Mouse (Mus musculus) cerebellum, adult 9-11 months (tissue): ENCODE measurements around the gene Adk.

Experiments used
- DNase-seq: peaks from one replicate; pipeline ENCODE4 v3.0.0; 2022

Adk gene

GRCm38 (mm10) chr14:21278907-21279535 lies 226.6 kb downstream of the Adk start:
- no peak for DNase-seq

GRCm38 (mm10) chr14:21280451-21280850 lies 228.1 kb downstream of the Adk start:
- DNase-seq, result no peak

GRCm38 (mm10) chr14:21281506-21281905 lies 229.1 kb downstream of the Adk start:
- no peak for DNase-seq

- no peak for DNase-seq
Measured at GRCm38 (mm10) chr14:21284116-21284515, 231.7 kb downstream of the Adk start.

- DNase-seq, result no peak
Measured at GRCm38 (mm10) chr14:21284847-21285246, 232.5 kb downstream of the Adk start.

GRCm38 (mm10) chr14:21286274-21286673 lies 233.9 kb downstream of the Adk start:
- no peak for DNase-seq

- DNase-seq, result no peak
Measured at GRCm38 (mm10) chr14:21287726-21288442, 235.5 kb downstream of the Adk start.

- DNase-seq, result no peak
Measured at GRCm38 (mm10) chr14:21299743-21300142, 247.4 kb downstream of the Adk start.

GRCm38 (mm10) chr14:21304815-21305214 lies 252.4 kb downstream of the Adk start:
- peak; percentile 55 for DNase-seq

- DNase-seq, result no peak
Measured at GRCm38 (mm10) chr14:21308349-21308936, 256.1 kb downstream of the Adk start.

- DNase-seq, result no peak
Measured at GRCm38 (mm10) chr14:21310530-21310929, 258.2 kb downstream of the Adk start.

- DNase-seq, result no peak
Measured at GRCm38 (mm10) chr14:21313561-21314342, 261.4 kb downstream of the Adk start.

GRCm38 (mm10) chr14:21314466-21314865 lies 262.1 kb downstream of the Adk start:
- DNase-seq, result no peak

GRCm38 (mm10) chr14:21334826-21335225 lies 282.5 kb downstream of the Adk start:
- DNase-seq, result no peak

GRCm38 (mm10) chr14:21335691-21336314 lies 283.4 kb downstream of the Adk start:
- no peak for DNase-seq

GRCm38 (mm10) chr14:21337948-21338347 lies 285.6 kb downstream of the Adk start:
- no peak for DNase-seq

- no peak for DNase-seq
Measured at GRCm38 (mm10) chr14:21341195-21341594, 288.8 kb downstream of the Adk start.

- DNase-seq, result no peak
Measured at GRCm38 (mm10) chr14:21342984-21343383, 290.6 kb downstream of the Adk start.

GRCm38 (mm10) chr14:21344896-21345295 lies 292.5 kb downstream of the Adk start:
- no peak for DNase-seq

- DNase-seq, result no peak
Measured at GRCm38 (mm10) chr14:21348611-21349260, 296.4 kb downstream of the Adk start.

GRCm38 (mm10) chr14:21351646-21352045 lies 299.3 kb downstream of the Adk start:
- no peak for DNase-seq

GRCm38 (mm10) chr14:21356286-21356685 lies 303.9 kb downstream of the Adk start:
- DNase-seq, result no peak
